Mouse (Mus musculus): ENCODE measurements around the gene Parp3.

GRCm38 (mm10) chr9:106476924-106477484 is at the start of gene Parp3:
- TF ChIP-seq POLR2A (IDR thresholded peaks at IDR 0.05; ENCODE audit: insufficient read depth, low read depth, low read length), result no peak
- peak; percentile 99 for TF ChIP-seq CTCF (IDR thresholded peaks at IDR 0.05)
- TF ChIP-seq EP300 (IDR thresholded peaks at IDR 0.05; ENCODE audit: insufficient read depth, low read depth, low read length), result peak; percentile 91

All from heart, adult 2 months (tissue).